Mouse (Mus musculus) CH12F3 (cell line): ENCODE results near the gene Polr3gl.

Experiments
- in situ Hi-C: fragments of 300-500 bp; cut with MboI; formaldehyde crosslinking; loops from 2 replicates; pipeline ENCODE4 v1.14.3; 2020; ENCODE audit warnings: low sequenced_read_pairs

Polr3gl gene

DNA sequence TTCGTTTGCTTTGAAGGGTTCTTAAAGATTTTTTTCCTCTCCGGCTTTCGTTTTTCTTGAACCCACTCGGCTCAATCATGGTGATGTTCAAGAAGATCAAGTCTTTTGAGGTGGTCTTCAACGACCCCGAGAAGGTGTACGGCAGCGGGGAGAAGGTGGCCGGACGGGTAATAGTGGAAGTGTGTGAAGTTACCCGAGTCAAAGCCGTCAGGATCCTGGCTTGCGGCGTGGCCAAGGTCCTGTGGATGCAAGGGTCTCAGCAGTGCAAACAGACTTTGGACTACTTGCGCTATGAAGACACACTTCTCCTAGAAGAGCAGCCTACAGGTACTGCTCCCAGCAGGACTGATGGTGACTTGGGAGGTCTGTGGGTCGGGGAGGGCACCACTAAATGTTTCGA lies 35.8 kb downstream of the Polr3gl start:
- in situ Hi-C loops = no loop called here

GRCm38 (mm10) chr3:96557694-96558093 lies 36.3 kb downstream of the Polr3gl start, which contains the start of gene Txnip:
Gene Txnip, plus strand, starts transcription at chr3:96557957.
- in situ Hi-C loops = no loop called here

GRCm38 (mm10) chr3:96556651-96557635 lies 37.0 kb downstream of the Polr3gl start:
- in situ Hi-C loops = no loop called here

DNA sequence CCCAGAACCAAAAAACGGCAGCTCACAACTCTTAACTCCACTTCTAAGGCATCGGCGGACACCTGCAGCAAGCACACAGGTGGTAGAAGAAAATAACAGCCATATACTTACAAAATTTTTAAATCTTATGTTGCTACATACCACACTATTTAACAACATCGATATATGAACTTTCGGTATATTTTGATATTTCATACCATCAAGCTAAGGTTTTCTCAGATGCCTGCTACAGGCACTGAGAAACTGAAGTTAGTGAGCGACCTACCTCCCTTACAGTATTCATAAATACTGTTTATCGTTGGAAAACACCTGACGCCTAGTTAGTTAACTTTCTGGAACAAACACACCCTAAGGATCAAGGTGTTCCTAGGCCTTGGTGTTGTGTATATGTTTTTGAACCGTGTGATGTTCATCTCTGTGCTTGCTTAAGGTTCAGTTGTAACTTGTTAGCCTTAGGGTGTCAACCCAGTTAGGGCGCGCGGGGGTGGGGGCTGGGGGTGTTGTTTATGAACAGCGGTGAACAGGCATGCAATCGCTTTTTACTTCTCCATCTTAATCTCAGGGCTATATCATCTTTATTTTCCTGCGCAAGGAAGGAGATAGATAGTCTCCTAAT lies 37.9 kb downstream of the Polr3gl start:
- in situ Hi-C loops = no loop called here

- in situ Hi-C loops = no loop called here
These were observed 38.9 kb downstream of the Polr3gl start for GRCm38 (mm10) chr3:96555041-96555596.

DNA sequence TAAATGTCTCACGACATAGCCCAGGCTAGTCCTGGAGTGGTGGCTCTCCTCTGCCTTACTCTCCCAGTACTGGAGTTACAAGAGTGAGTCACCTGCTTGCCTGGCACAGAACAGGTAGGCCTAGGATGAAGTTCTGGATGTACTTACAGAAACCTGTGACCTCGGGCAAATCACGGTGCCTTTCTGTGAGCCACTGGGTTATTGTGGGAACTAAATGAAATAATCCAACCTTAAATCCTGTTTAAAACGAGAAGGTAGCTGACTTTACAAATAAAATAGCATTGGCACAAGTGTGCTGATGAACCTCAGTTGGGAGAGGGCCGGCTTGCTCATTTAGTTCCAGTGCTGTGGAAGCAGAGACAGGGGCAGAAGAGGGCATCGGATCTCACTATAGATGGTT lies 39.7 kb downstream of the Polr3gl start:
- in situ Hi-C loops = no loop called here

- in situ Hi-C loops = no loop called here
These were observed 40.4 kb downstream of the Polr3gl start for GRCm38 (mm10) chr3:96553601-96554000.

- in situ Hi-C loops = no loop called here
These were observed 42.1 kb downstream of the Polr3gl start for GRCm38 (mm10) chr3:96551890-96552289.

DNA sequence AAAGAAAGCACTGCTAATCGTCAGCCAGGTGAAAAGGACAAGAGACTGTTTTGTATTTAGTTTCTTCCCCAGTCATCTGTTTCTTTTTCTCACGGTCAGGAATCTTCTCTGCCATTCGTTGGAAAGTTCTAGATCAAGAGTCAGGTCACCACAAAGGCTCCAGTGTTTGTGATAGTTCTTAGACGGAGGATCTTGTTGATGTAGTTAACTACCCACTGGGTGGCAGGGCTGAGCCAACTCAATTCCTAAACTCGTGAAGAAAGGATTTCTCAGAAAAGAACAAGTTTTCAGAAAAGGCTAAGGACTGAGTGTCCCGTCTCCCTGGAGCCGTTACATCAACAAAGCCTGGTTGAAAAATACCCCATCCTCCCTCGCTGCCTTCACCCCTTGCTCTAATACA lies 42.8 kb downstream of the Polr3gl start:
- in situ Hi-C loops = no loop called here

DNA sequence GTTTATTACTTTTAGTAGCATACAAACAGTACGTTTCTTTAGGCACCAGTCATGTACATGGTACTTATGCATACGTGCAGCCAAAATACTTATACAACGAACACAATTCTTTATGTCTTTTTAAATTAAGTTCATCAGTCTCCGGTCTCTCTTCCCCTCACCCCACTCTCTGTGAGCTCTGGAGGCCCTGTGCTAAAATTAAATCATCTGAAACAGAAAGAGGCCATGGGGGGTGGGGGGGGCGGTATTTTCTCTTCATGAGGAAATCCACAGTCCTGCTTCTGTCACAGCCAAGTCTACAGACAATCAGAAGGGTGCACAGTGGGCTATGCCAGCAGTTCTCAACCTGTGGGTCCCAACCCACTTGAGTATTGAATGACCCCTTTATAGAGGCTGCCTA lies 44.6 kb downstream of the Polr3gl start:
- in situ Hi-C loops = loop anchor here (5.0 kb wide), 1 partner anchor 33 kb away; no protein-coding TSS in a partner anchor

GRCm38 (mm10) chr3:96548824-96549223 lies 45.2 kb downstream of the Polr3gl start:
- in situ Hi-C loops = loop anchor here (5.0 kb wide), 1 partner anchor 33 kb away; no protein-coding TSS in a partner anchor

- in situ Hi-C loops = loop anchor here (5.0 kb wide), 1 partner anchor 35 kb away; no protein-coding TSS in a partner anchor
These were observed 46.5 kb downstream of the Polr3gl start for GRCm38 (mm10) chr3:96547389-96547960.

GRCm38 (mm10) chr3:96546880-96547279 lies 47.1 kb downstream of the Polr3gl start:
- in situ Hi-C loops = loop anchor here (5.0 kb wide), 1 partner anchor 35 kb away; no protein-coding TSS in a partner anchor

GRCm38 (mm10) chr3:96545565-96545964 lies 48.4 kb downstream of the Polr3gl start:
- in situ Hi-C loops = loop anchor here (5.0 kb wide), 1 partner anchor 37 kb away; no protein-coding TSS in a partner anchor

- in situ Hi-C loops = loop anchor here (5.0 kb wide), 1 partner anchor 99 kb away; no protein-coding TSS in a partner anchor
These were observed 50.6 kb downstream of the Polr3gl start for GRCm38 (mm10) chr3:96543345-96543744.

DNA sequence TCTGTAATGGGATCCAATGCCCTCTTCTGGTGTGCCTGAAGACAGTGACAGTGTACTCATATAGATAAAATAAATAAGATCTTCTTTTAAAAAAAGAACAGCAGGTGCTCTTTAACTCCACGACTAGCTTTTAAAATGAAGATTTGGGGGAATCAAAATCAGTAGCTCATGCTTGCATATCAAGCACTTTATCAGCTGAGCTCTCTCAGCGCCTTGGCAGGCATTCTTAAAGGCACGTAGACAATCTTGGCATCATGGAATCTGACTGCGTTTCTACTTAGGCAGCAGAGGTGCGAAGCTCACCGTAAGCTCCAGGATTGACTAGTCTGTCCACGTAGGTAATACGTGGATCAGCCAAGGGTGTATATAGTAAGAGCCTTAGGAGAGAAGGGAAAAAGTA lies 51.4 kb downstream of the Polr3gl start:
- in situ Hi-C loops = loop anchor here (5.0 kb wide), 1 partner anchor 100 kb away; no protein-coding TSS in a partner anchor

- in situ Hi-C loops = loop anchor here (5.0 kb wide), 1 partner anchor 101 kb away; no protein-coding TSS in a partner anchor
These were observed 52.5 kb downstream of the Polr3gl start for GRCm38 (mm10) chr3:96541328-96542078.

DNA sequence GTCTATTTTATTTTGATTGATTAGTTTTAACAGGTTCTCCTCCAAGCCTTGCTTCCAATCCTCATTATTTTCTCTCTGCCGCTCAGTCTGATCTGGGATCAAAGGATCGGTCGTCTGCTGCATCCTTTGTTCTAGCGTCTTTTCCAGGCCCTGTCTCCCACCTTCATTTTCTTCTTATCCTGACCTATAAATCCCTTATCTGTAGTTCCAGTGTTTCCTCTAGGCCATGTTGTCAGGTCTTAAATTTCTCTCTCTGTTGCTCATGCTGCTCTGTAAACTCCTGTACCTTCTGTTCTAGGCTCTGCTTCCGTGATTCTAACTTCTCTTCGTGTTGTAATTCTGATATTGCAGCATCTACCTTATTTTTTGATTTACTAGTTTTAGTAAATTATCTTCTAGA lies 53.2 kb downstream of the Polr3gl start:
- in situ Hi-C loops = loop anchor here (5.0 kb wide), 1 partner anchor 102 kb away; no protein-coding TSS in a partner anchor

DNA sequence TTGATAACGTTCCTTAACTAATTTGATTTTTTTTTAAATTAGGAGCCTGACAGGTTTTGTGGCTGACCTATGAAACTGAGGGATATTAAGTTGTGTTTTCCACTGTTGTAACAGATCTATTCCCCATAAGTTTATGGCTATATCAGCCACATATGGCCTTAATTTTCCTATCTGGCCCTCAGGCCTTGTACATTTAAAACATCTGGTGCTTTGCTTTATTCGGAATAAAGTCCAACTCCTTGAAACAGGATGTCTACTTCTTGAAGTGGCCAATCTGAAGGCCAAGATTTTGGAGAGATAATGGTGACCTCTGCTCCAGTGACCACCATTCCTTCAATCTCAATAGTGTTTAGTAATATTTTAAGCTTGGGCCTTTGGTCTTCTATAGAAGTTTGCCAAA lies 54.7 kb downstream of the Polr3gl start:
- in situ Hi-C loops = no loop called here

- in situ Hi-C loops = no loop called here
These were observed 59.7 kb downstream of the Polr3gl start for GRCm38 (mm10) chr3:96534300-96534699.
